Mouse (Mus musculus) neural tube, embryonic 12.5 days (tissue): Measurements from ENCODE around the gene Ergic1. TPM values are rescaled to one million over a fixed set of nuclear protein-coding genes. Genes with fewer than 3 reads are reported as not detected.
A peak's percentile ranks its signal among the peaks of the same experiment; 100 is the strongest.

Source experiments
- ATAC-seq: fragments of 200-750 bp; cut with Nextera tagmentation; 2 replicates; pipeline ENCODE4 v1.8.0; 2017; ENCODE audit warnings: low read depth, mild to moderate bottlenecking, moderate TSS enrichment, moderate library complexity; ENCODE audit not compliant: low FRiP score
- H3K27ac ChIP-seq: fragments of 300-500 bp; sonication (generic); 2 replicates; pipeline ENCODE4 v1.5.1; 2016
- H3K27me3 ChIP-seq: fragments of 300-500 bp; sonication (generic); replicated peaks from 2 replicates; pipeline ENCODE4 v1.6.1; 2016; ENCODE audit warnings: mild to moderate bottlenecking
- H3K36me3 ChIP-seq: fragments of 300-500 bp; sonication (generic); 2 replicates; pipeline ENCODE4 v1.6.1; 2016; ENCODE audit warnings: mild to moderate bottlenecking
- H3K4me1 ChIP-seq: fragments of 300-500 bp; sonication (generic); 2 replicates; pipeline ENCODE4 v1.6.1; 2016
- H3K4me2 ChIP-seq: fragments of 300-500 bp; sonication (generic); replicated peaks from 2 replicates; pipeline ENCODE4 v1.6.1; 2016; ENCODE audit warnings: mild to moderate bottlenecking
- H3K4me3 ChIP-seq: fragments of 300-500 bp; sonication (generic); 2 replicates; pipeline ENCODE4 v1.5.1; 2016
- H3K9ac ChIP-seq: fragments of 300-500 bp; sonication (generic); 2 replicates; pipeline ENCODE4 v1.6.1; 2016; ENCODE audit warnings: mild to moderate bottlenecking
- H3K9me3 ChIP-seq: fragments of 300-500 bp; sonication (generic); 2 replicates; pipeline ENCODE4 v1.6.1; 2016; ENCODE audit warnings: mild to moderate bottlenecking
- WGBS: fragments of 180-500 bp; shearing (Covaris S2); methylation state at CpG from one replicate; pipeline ENCODE4 v1.1.7; 2016; 5-methylcytosine and 5-hydroxymethylcytosine counted together
- polyA plus RNA-seq: library from polyadenylated mRNA; unstranded; fragments of >200 nt; fragmentation: Nextera tagmentation; extraction: Ambion mirVana; gene quantifications from 2 replicates; pipeline ENCODE4 v1.2.1, GENCODE M21; 2016

Ergic1 gene
- polyA plus RNA-seq = 85.1 and 86.8 TPM in 2 replicates

DNA sequence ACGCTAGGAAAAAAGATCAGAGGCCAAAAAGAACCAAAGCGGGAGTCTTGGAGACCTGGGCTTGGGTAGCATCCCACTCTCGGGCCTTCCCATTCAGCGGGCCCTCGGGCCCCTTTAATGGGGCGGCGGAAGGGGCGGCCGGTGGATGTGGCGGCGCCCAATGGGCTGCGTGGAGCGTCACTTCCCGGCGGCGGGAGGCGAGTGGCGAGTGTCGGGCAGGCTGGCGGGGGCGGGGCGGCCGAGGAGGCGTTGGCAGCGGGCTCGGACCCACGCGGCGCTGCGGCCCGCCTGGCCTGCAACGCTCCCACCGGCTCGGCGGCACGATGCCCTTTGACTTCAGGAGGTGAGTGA, at the start of gene Ergic1:
TSS of gene Ergic1 (plus strand) at position 200 of the 351 bp plus-strand sequence.
- peak; percentile 97 for ATAC-seq
- no peaks in the 10 kb centered on the region; the same call in 1 of the 2 replicates for H3K9me3 ChIP-seq
- under 1% methylated on average over 36 of the region's 36 CpGs for WGBS
- peak within 1 kb of the TSS; percentile 50; the same call in 1 of the 2 replicates for H3K27ac ChIP-seq
- peaks cover 25% of the 10 kb centered on the region for H3K4me1 ChIP-seq
- peak within 1 kb of the TSS; percentile 86 for H3K4me2 ChIP-seq
- H3K9ac ChIP-seq = peak within 1 kb of the TSS; percentile 87
- peak within 1 kb of the TSS; percentile 89 for H3K4me3 ChIP-seq
- H3K36me3 ChIP-seq = peaks cover 26% of the 10 kb centered on the region
- H3K27me3 ChIP-seq = no peaks in the 10 kb centered on the region

DNA sequence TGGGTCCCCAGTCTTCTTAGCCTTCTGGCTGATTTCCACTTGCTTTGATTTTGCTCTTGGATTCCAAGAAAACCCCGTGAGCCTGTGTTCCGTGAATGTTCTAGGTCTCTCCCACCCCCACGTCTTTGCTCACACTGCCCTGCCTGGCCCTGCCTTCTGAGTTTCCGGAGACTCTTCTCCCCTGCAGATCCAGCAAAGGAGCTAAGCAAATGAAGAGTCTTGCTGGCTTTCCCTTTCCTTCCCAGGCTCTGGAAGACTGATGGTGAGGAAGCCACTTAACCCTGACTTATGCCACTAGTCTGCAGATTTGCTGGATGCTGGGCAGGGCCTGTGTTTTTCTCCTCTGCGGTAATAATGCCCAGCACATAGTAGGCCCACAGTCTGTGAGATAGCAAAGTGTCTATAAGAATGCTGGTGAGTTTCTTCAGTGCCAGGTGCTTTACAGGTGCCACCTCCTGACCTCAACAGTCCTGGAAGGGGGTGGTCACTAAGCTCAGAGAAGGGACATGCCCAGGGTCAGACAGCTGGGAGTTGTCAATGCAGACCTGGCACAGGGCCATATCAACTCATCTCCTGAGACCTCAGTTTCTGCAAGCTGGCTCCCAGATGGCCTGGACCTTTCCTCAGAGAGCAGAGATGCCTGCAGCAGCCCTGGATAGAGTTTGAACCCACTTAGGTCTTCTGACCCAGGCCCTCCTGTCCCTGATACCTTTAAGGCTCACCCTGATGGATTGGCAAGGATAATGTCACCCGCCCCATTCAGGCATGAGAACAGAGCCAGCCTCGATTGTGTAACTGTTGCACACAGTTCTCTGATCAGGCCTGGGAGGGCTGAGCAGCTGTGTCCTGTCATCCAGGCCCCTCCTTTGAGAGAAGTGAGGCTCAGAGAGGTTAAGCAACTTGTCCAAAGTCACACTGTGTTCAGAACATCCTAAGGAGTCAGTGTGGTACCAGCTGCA, 49.2 kb upstream of the Ergic1 start:
- no peaks in the 10 kb centered on the region for H3K9me3 ChIP-seq
- no peak overlapping the region for H3K4me3 ChIP-seq
- 70% methylated on average over 7 of the region's 7 CpGs for WGBS
- 0 out of 2 replicates have a peak overlapping the region, but pooled peaks have one; percentile 5 for H3K9ac ChIP-seq
- H3K36me3 ChIP-seq = no peaks in the 10 kb centered on the region
- ATAC-seq = no peak
- no peak overlapping the region for H3K27ac ChIP-seq
- H3K4me1 ChIP-seq = peaks cover 3% of the 10 kb centered on the region; the same call in 1 of the 2 replicates
- H3K27me3 ChIP-seq = 0 out of 2 replicates have a peak, but pooled peaks cover 3% of the 10 kb centered on the region
- H3K4me2 ChIP-seq = no peak overlapping the region

DNA sequence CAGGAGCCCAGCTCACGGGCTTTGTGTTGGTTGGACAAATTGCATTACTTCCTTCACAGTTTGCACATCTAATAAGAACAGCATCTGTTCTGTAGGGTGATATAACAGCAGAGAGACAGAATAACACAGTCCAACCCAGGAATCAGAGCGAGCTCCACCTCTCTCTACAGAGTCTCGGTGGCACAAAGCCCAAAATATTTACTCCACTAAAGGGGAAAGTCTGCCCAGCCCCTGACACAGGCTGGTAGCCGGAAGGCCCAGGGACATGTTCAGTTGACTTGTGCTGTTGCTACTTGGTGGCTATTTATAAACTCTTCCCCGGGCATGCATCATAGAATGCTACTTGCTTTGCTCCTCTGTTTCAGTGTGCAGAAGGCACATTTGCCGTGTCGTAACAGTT, 48.3 kb upstream of the Ergic1 start:
- no peak overlapping the region for H3K4me2 ChIP-seq
- WGBS = 82% methylated on average over 7 of the region's 7 CpGs
- no peaks in the 10 kb centered on the region for H3K36me3 ChIP-seq
- H3K27me3 ChIP-seq = 0 out of 2 replicates have a peak, but pooled peaks cover 3% of the 10 kb centered on the region
- no peaks in the 10 kb centered on the region for H3K9me3 ChIP-seq
- H3K4me3 ChIP-seq = no peak overlapping the region
- ATAC-seq = no peak
- H3K4me1 ChIP-seq = no peaks in the 10 kb centered on the region
- no peak overlapping the region for H3K9ac ChIP-seq
- no peak overlapping the region for H3K27ac ChIP-seq

DNA sequence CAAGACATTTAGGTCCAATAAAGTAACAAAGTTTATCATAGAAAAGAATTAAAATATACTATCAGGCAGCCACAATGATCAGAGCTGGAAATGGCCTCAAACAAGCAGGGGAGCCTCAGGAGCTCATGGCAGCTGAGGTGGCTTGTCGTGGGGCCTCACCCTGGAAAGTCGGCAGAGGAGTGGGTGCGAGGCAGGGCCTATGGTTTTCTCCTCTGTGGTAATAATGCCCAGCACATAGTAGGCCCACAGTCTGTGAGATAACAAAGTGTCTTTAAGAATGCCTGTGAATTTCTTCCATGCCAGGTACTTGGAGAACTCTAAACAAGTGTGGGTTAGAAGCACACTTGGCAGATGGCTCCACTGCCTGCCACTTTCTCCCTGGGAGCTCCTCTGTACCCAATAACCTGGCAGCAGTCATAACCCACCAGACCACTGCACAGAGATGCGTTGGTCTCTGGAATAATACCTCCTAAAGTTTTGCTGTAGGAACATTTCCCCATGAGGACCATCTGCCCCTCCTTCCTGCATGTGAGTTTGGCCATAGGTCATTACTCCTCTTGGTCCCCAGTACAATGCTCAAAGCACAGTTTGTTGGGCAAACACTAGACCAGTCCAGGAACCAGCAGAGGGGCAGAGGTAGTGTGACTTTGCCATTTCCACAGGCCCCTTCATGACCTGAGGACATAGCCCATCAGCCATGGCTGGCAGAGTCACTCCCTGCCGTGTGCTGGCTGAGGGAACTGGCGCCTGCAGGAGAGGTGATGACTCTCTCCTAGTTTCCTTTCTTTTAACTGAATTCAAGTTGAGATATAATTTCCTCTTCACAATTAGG, 47.6 kb upstream of the Ergic1 start:
- 84% methylated on average over 6 of the region's 6 CpGs for WGBS
- ATAC-seq = no peak
- H3K4me3 ChIP-seq = no peak overlapping the region

DNA sequence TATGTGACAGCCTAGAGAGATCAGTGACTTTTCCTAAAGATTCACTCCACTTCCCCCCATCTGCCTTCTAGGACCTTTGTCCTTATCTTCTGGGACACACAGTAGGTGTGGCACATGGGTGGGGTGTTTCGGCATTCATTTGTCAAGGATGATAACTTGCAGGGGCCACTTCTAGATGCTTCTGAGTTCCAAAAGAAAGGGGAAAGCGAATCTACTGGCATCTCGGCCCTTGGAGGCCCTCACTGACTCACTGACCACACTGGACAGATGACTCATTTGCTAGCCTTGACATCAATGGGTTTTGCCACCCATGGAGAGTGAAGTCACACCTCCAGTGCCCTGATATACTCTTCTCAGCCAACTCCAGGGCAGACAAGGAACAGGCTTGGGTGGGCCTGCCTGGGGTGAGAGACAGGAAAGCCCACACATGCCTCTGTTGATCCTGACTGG, 46.7 kb upstream of the Ergic1 start:
- Histone ChIP-seq H3K4me3 (no peak overlapping the region), H3K36me3 (no peaks in the 10 kb centered on the region), H3K4me2 (no peak overlapping the region), H3K27ac (no peak overlapping the region), H3K9ac (no peak overlapping the region), H3K9me3 (no peaks in the 10 kb centered on the region), H3K4me1 (no peaks in the 10 kb centered on the region), H3K27me3 (0 out of 2 replicates have a peak, but pooled peaks cover 3% of the 10 kb centered on the region)
- ATAC-seq = no peak
- 86% methylated on average over 3 of the region's 3 CpGs for WGBS

More for the DNA sequence above, 47.6 kb upstream of the Ergic1 start:
- Histone ChIP-seq H3K36me3 (no peaks in the 10 kb centered on the region), H3K27me3 (0 out of 2 replicates have a peak, but pooled peaks cover 3% of the 10 kb centered on the region), H3K9me3 (no peaks in the 10 kb centered on the region), H3K27ac (no peak overlapping the region), H3K4me2 (no peak overlapping the region), H3K9ac (no peak overlapping the region), H3K4me1 (no peaks in the 10 kb centered on the region)

DNA sequence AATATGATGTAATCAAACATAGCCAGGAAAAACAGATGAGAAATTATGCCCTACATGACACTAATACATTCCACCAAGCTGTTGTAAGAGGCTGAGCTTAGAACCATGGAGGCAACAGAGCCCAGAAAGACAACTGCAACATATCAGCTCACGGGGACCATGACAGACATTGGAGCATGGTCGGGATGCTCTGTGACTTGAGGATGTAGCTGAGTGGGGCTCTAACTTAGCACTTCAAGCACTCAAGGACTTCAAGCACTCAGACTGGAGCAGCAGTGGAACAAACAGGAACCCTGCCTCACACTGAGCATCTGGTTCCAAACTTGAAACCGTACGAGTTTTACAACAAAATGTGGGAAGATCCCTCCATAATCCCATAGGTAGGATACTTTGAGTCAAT, 45.6 kb upstream of the Ergic1 start:
- no peak for ATAC-seq
- 0 out of 2 replicates have a peak, but pooled peaks cover 2% of the 10 kb centered on the region for H3K27me3 ChIP-seq
- H3K9me3 ChIP-seq = no peaks in the 10 kb centered on the region
- H3K4me2 ChIP-seq = no peak overlapping the region
- 87% methylated on average over 4 of the region's 4 CpGs for WGBS
- H3K9ac ChIP-seq = no peak overlapping the region
- H3K36me3 ChIP-seq = no peaks in the 10 kb centered on the region
- no peaks in the 10 kb centered on the region for H3K4me1 ChIP-seq
- no peak overlapping the region for H3K27ac ChIP-seq
- no peak overlapping the region for H3K4me3 ChIP-seq

DNA sequence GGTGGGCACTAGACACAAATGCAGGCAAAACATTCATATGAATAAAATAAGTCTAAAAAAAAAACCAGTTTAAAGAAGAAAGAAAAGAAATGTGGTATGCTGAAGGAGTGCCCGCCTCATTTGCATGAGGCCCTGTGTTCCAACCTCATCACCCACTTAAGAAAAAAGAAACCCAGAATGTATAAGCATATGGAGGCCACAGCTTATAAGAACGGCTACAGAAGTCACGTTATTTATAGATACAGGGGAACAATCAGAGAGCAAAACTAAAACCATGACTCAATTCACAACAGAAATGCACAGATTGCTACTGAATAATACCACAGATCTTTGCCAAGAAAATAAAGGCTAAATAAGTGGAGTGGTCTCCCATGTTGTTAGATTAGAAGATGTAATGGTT, 43.0 kb upstream of the Ergic1 start:
- H3K4me2 ChIP-seq = no peak overlapping the region
- no peaks in the 10 kb centered on the region for H3K9me3 ChIP-seq
- no peaks in the 10 kb centered on the region for H3K36me3 ChIP-seq
- no peaks in the 10 kb centered on the region for H3K27me3 ChIP-seq
- H3K4me3 ChIP-seq = no peak overlapping the region
- 88% methylated on average over 3 of the region's 3 CpGs for WGBS
- H3K27ac ChIP-seq = no peak overlapping the region
- ATAC-seq = no peak
- no peak overlapping the region for H3K9ac ChIP-seq
- H3K4me1 ChIP-seq = no peaks in the 10 kb centered on the region

DNA sequence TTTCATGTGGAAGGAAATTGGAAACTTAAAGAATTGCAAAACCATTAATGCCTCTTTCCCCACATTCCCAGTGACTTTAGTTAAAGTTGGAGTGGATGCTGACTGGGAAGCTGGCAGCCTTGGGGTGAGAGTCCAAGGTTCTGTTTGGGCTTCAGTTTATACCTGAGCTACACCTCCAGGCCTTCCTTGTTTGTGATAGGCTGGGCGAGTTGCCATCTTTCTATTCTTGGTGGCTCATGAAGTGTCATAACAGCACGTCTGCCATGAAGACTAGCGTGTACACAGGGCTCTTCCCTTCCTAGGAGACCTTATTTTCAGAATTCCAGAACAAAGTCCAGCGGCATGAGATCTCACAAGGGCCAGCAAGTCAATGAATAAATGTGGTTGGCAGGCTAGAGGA, 38.6 kb upstream of the Ergic1 start:
- no peak for ATAC-seq
- H3K4me1 ChIP-seq = no peaks in the 10 kb centered on the region
- no peak overlapping the region for H3K27ac ChIP-seq
- H3K27me3 ChIP-seq = no peaks in the 10 kb centered on the region
- no peaks in the 10 kb centered on the region for H3K36me3 ChIP-seq
- no peaks in the 10 kb centered on the region for H3K9me3 ChIP-seq
- WGBS = 87% methylated on average over 4 of the region's 4 CpGs
- no peak overlapping the region for H3K4me2 ChIP-seq
- no peak overlapping the region for H3K4me3 ChIP-seq
- H3K9ac ChIP-seq = no peak overlapping the region

DNA sequence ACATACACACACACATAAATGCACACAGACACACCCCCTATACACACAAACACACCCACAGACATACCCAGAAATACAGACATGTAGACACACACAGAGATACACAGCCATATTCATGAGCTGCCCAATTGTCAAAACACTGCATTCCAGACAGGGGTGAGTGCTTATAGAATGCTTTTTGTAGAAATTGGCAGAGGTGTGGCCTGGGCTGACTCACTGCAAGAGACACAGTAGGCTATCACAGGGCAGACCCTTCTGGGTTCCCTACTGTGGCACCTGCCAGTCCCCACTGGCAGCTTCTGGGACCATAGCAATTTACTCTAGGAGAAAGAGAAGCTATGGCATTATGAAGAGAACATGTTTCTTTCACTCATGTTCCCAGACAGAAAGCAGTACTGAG, 37.0 kb upstream of the Ergic1 start:
- H3K4me2 ChIP-seq = no peak overlapping the region
- H3K9ac ChIP-seq = no peak overlapping the region
- H3K36me3 ChIP-seq = no peaks in the 10 kb centered on the region
- ATAC-seq = no peak
- H3K27me3 ChIP-seq = no peaks in the 10 kb centered on the region
- no peaks in the 10 kb centered on the region for H3K4me1 ChIP-seq
- H3K4me3 ChIP-seq = no peak overlapping the region
- H3K9me3 ChIP-seq = no peaks in the 10 kb centered on the region
- H3K27ac ChIP-seq = no peak overlapping the region

DNA sequence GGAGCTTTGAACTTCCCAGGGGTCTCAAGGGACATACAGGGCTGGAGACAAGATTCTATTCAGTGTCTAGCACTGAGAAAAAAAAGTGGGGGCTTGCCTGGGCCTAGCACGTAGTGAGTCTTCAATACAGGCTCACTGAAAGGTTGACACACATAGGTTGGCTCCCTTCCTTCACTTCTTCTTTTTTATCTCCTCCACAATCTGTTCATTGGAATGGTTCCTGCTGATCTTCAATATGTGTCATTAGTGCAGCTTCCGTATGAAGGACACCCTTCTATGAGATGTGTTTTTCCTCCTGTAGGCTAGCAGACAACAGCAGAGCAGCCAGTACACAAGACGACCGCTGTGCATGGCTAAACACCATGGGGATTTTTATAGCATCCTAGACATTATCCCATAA, 36.5 kb upstream of the Ergic1 start:
- Histone ChIP-seq H3K9ac (no peak overlapping the region), H3K27ac (no peak overlapping the region), H3K9me3 (no peaks in the 10 kb centered on the region), H3K36me3 (no peaks in the 10 kb centered on the region), H3K27me3 (no peaks in the 10 kb centered on the region), H3K4me1 (no peaks in the 10 kb centered on the region), H3K4me2 (no peak overlapping the region), H3K4me3 (no peak overlapping the region)
- 87% methylated on average over 4 of the region's 4 CpGs for WGBS
- ATAC-seq = no peak

DNA sequence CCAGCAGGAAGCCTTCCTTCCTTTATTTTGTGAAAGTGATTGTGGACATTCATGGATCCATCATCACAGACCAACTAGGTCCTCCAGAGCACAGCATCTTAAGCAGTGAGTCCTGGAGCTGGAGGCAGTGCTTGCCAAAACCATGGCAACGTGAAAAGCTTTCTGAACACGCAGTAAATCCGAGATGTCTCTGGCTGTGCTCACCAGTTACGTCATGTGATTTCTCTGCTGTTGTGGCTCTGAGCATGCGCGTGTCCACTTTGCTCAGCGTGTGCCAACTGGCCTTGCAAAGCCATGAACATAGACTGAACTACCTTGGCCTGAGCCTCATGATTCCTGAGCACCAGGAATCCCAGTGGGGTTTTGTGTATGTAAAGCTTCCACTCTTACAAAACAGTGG, 36.0 kb upstream of the Ergic1 start:
- no peaks in the 10 kb centered on the region for H3K36me3 ChIP-seq
- H3K4me2 ChIP-seq = no peak overlapping the region
- ATAC-seq = no peak
- H3K4me1 ChIP-seq = no peaks in the 10 kb centered on the region
- H3K27ac ChIP-seq = no peak overlapping the region
- 74% methylated on average over 7 of the region's 7 CpGs for WGBS
- no peaks in the 10 kb centered on the region for H3K9me3 ChIP-seq
- H3K9ac ChIP-seq = no peak overlapping the region
- H3K4me3 ChIP-seq = no peak overlapping the region
- H3K27me3 ChIP-seq = no peaks in the 10 kb centered on the region

DNA sequence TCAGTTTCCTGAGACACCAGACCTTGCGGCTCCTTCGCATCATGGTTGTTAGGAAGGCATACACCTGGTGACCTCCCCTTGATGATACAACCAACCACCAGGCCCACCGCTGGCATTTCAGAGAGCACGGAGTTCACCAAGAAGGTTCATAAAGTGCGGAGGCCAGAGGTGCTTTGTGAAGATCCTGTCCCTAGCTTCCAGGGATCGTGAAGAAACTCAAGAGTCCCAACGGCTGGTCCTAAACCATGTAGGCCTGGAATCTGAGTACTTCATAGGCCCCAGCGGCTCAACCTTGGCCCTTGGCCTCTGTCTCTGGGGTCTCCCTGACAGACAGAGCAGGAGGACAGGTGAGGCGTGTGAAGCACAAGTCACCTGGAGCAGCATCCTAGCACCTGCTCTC, 34.0 kb upstream of the Ergic1 start:
- no peaks in the 10 kb centered on the region for H3K9me3 ChIP-seq
- WGBS = 94% methylated on average over 9 of the region's 9 CpGs
- ATAC-seq = no peak

More for the DNA sequence above, 34.0 kb upstream of the Ergic1 start:
- Histone ChIP-seq H3K9ac (no peak overlapping the region), H3K27me3 (no peaks in the 10 kb centered on the region), H3K27ac (no peak overlapping the region), H3K4me1 (no peaks in the 10 kb centered on the region; the same call in 1 of the 2 replicates), H3K36me3 (no peaks in the 10 kb centered on the region), H3K4me2 (no peak overlapping the region), H3K4me3 (no peak overlapping the region)
